Mouse (Mus musculus): ENCODE data around the gene Prickle2.

The Prickle2 gene

GRCm38 (mm10) chr6:92589381-92590065 is 116.4 kb downstream of the Prickle2 start:
- no peak for DNase-seq (ENCODE audit: low spot score)

GRCm38 (mm10) chr6:92584026-92584425 is 121.9 kb downstream of the Prickle2 start:
- no peak for DNase-seq (ENCODE audit: low spot score)

- DNase-seq (ENCODE audit: low spot score): no peak
Observed at GRCm38 (mm10) chr6:92575227-92575626, 130.7 kb downstream of the Prickle2 start.

GRCm38 (mm10) chr6:92572139-92572538 is 133.8 kb downstream of the Prickle2 start:
- no peak for DNase-seq (ENCODE audit: low spot score)

GRCm38 (mm10) chr6:92570090-92570489 is 135.9 kb downstream of the Prickle2 start:
- DNase-seq (ENCODE audit: low spot score): no peak

GRCm38 (mm10) chr6:92569283-92569682 is 136.7 kb downstream of the Prickle2 start:
- DNase-seq (ENCODE audit: low spot score): no peak

GRCm38 (mm10) chr6:92559261-92559660 is 146.7 kb downstream of the Prickle2 start:
- no peak for DNase-seq (ENCODE audit: low spot score)

- DNase-seq (ENCODE audit: low spot score): no peak
Observed at GRCm38 (mm10) chr6:92555675-92556074, 150.3 kb downstream of the Prickle2 start.

GRCm38 (mm10) chr6:92553086-92553485 is 152.9 kb downstream of the Prickle2 start:
- no peak for DNase-seq (ENCODE audit: low spot score)

GRCm38 (mm10) chr6:92549246-92549645 is 156.7 kb downstream of the Prickle2 start:
- no peak for DNase-seq (ENCODE audit: low spot score)

- DNase-seq (ENCODE audit: low spot score): no peak
Observed at GRCm38 (mm10) chr6:92545204-92545603, 160.8 kb downstream of the Prickle2 start.

- DNase-seq (ENCODE audit: low spot score): no peak
Observed at GRCm38 (mm10) chr6:92543825-92544224, 162.1 kb downstream of the Prickle2 start.

GRCm38 (mm10) chr6:92542402-92543101 is 163.4 kb downstream of the Prickle2 start:
- DNase-seq (ENCODE audit: low spot score): no peak

GRCm38 (mm10) chr6:92534226-92535031 is 171.5 kb downstream of the Prickle2 start:
- peak; percentile 24 for DNase-seq (ENCODE audit: low spot score)

- no peak for DNase-seq (ENCODE audit: low spot score)
Observed at GRCm38 (mm10) chr6:92533306-92534063, 172.5 kb downstream of the Prickle2 start.

- DNase-seq (ENCODE audit: low spot score): no peak
Observed at GRCm38 (mm10) chr6:92532896-92533295, 173.1 kb downstream of the Prickle2 start.

- DNase-seq (ENCODE audit: low spot score): no peak
Observed at GRCm38 (mm10) chr6:92532331-92532730, 173.6 kb downstream of the Prickle2 start.

- DNase-seq (ENCODE audit: low spot score): no peak
Observed at GRCm38 (mm10) chr6:92526212-92526611, 179.7 kb downstream of the Prickle2 start.

- no peak for DNase-seq (ENCODE audit: low spot score)
Observed at GRCm38 (mm10) chr6:92525646-92526045, 180.3 kb downstream of the Prickle2 start.

GRCm38 (mm10) chr6:92521526-92522075 is 184.4 kb downstream of the Prickle2 start:
- no peak for DNase-seq (ENCODE audit: low spot score)

- no peak for DNase-seq (ENCODE audit: low spot score)
Observed at GRCm38 (mm10) chr6:92520088-92520875, 185.7 kb downstream of the Prickle2 start.
